In the genomic region with DNA sequence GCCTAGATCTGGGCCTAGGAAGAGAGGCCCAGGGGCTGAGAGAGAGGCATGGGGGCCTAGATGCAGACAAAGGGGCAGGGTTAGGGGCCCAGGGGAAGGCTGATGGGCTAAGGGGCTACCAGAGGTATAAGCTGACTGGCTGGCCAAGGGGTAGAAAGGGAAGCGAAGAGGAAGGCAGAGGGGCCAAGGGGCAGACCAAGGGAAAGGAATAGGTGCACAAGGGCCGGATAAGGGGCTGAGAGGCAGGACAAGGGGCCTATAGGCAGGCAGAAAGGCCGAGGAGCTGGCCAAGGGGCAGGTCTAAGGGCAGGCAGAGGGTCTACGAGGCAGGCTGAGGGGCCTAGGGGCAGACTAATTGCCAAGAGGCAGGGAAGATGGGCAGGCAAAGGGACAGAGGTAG, we compare ENCODE assay signal across 22 mouse cellular contexts. TPM values are rescaled to one million over a fixed set of nuclear protein-coding genes. Genes with fewer than 3 reads are reported as not detected.
"Had no signal": no experiment of that assay in that cellular context is flagged by ENCODE, and none has a peak within 500 bp of the region (broad histone marks: within the 10 kb centered on the region; RNA-seq: fewer than 3 reads in every experiment).

No protein-coding gene starts in this region.

- DNase-seq: cerebellum, adult 8-10 months; cerebellum, adult 9-10 months; cerebellum, adult 9-11 months; cerebellum, postnatal 10 days; cerebellum, postnatal 14 days; cerebellum, postnatal 25 days; cerebellum, postnatal 36 days; embryo, embryonic 11 days; forebrain, postnatal 0 days; gastrocnemius, adult 2 months; gastrocnemius, postnatal 10 days; gastrocnemius, postnatal 14 days; gastrocnemius, postnatal 25 days; gastrocnemius, postnatal 36 days; heart, adult 18-20 months; heart, adult 2 months had no signal

RNA-seq across cellular contexts. Expression of gene Tex13b, which starts 26.7 kb away (rescaled TPM):
- total RNA-seq: common myeloid progenitor, adult 5-6 weeks; forebrain, postnatal 0 days; gastrocnemius, adult 18-20 months; gastrocnemius, adult 2 months; gastrocnemius, adult 8-10 months; gastrocnemius, postnatal 10 days; gastrocnemius, postnatal 14 days; gastrocnemius, postnatal 25 days; gastrocnemius, postnatal 36 days; gastrocnemius, postnatal 4 days; granulocyte monocyte progenitor cell, adult 5-6 weeks; heart, adult 18-20 months; heart, adult 2 months; heart, adult 8-10 months had no signal
